Mouse (Mus musculus) small intestine, adult 2 months (tissue): Measurements from ENCODE around the gene Tmem235. TPM values are rescaled to one million over a fixed set of nuclear protein-coding genes. Genes with fewer than 3 reads are reported as not detected.

Experiments
- H3K27ac ChIP-seq: fragments of 200-500 bp; 2 replicates; pipeline ENCODE4 v1.5.1; 2012; ENCODE audit warnings: low read depth, low read length, control low read depth, inconsistent platforms; ENCODE audit not compliant: insufficient read depth
- H3K27me3 ChIP-seq: fragments of 200-500 bp; 2 replicates; pipeline ENCODE4 v1.6.1; 2012; ENCODE audit warnings: mild to moderate bottlenecking, moderate library complexity, low read length, inconsistent platforms; ENCODE audit not compliant: control insufficient read depth, insufficient read depth
- H3K36me3 ChIP-seq: fragments of 200-500 bp; 2 replicates; pipeline ENCODE4 v1.6.1; 2012; ENCODE audit warnings: mild to moderate bottlenecking, low read length, control low read depth, inconsistent platforms; ENCODE audit not compliant: control insufficient read depth, insufficient read depth
- H3K4me1 ChIP-seq: fragments of 200-500 bp; 2 replicates; pipeline ENCODE4 v1.6.1; 2012; ENCODE audit warnings: low read length, inconsistent platforms, mixed read lengths; ENCODE audit not compliant: control insufficient read depth, insufficient read depth, insufficient read length
- H3K4me3 ChIP-seq: fragments of 200-500 bp; 2 replicates; pipeline ENCODE4 v1.5.1; 2012; ENCODE audit warnings: low read depth, mild to moderate bottlenecking, control low read depth, inconsistent platforms, low read length, moderate library complexity
- CTCF ChIP-seq: fragments of 200-500 bp; IDR thresholded peaks from 2 replicates; pipeline ENCODE4 v1.5.1; 2012; ENCODE audit warnings: low read depth, mild to moderate bottlenecking, control low read depth, inconsistent platforms, low read length, moderate library complexity, mixed read lengths; ENCODE audit not compliant: insufficient replicate concordance, insufficient read length; ENCODE audit errors: extremely low read depth
- POLR2A ChIP-seq: fragments of 200-500 bp; IDR thresholded peaks from 2 replicates; pipeline ENCODE4 v1.6.1; 2012; ENCODE audit warnings: low read depth, mild to moderate bottlenecking, control low read depth, inconsistent platforms, low read length, moderate library complexity
- WGBS: fragments of 180-500 bp; shearing (Covaris S2); methylation state at CpG from one replicate; pipeline ENCODE4 v1.1.7; 2018; 5-methylcytosine and 5-hydroxymethylcytosine counted together
- polyA plus RNA-seq: library from polyadenylated mRNA; depleted of rRNA; stranded (reverse); fragments of >200 nt; gene quantifications from 2 replicates; pipeline ENCODE4 v1.2.3, GENCODE M21; 2012

Gene Tmem235
- polyA plus RNA-seq, 1 experiment = 0.11 TPM

- 71% methylated on average over 3 of the region's 3 CpGs for WGBS
- peaks cover 7% of the 10 kb centered on the region; the same call in 1 of the 2 replicates for H3K36me3 ChIP-seq
- no peak overlapping the region for H3K4me3 ChIP-seq
- no peak for TF ChIP-seq CTCF
- no peak for TF ChIP-seq POLR2A
- H3K27me3 ChIP-seq = no peaks in the 10 kb centered on the region
- H3K4me1 ChIP-seq = peaks cover 8% of the 10 kb centered on the region; the same call in 1 of the 2 replicates
- peak overlapping the region; percentile 9; the same call in 1 of the 2 replicates for H3K27ac ChIP-seq
Measured at GRCm38 (mm10) chr11:117852875-117853274, 7.7 kb upstream of the Tmem235 start.

DNA sequence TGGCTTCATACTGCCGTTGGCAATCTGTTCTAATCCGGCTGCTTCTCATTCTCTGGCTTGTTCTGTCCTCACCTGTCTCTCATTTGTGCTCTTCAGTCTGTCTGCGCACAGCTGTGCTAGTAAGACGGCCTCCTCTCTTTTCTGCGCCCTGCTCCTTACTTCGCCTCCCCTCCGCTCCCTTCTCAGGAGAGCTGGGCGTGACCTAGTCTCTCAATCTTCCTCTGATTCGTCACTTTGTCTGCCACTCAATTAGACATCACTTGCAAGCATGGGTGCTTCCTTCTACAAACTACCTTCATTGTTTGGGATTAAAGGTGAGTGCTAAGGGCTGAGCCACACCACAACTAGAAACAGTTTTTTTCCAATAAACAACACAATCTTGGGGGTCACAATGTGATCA is 6.3 kb upstream of the Tmem235 start:
- TF ChIP-seq POLR2A (no peak), CTCF (no peak)
- H3K4me3 ChIP-seq = no peak overlapping the region
- no peaks in the 10 kb centered on the region for H3K27me3 ChIP-seq
- peaks cover 3% of the 10 kb centered on the region; the same call in 1 of the 2 replicates for H3K4me1 ChIP-seq
- H3K27ac ChIP-seq = no peak overlapping the region
- WGBS = 97% methylated on average over 9 of the region's 9 CpGs
- H3K36me3 ChIP-seq = peaks cover 7% of the 10 kb centered on the region; the same call in 1 of the 2 replicates

GRCm38 (mm10) chr11:117855360-117855759 is 5.2 kb upstream of the Tmem235 start:
- Histone ChIP-seq H3K27ac (no peak overlapping the region), H3K36me3 (peaks cover 7% of the 10 kb centered on the region; the same call in 1 of the 2 replicates), H3K4me1 (peaks cover 4% of the 10 kb centered on the region; the same call in 1 of the 2 replicates), H3K4me3 (no peak overlapping the region), H3K27me3 (no peaks in the 10 kb centered on the region)
- 81% methylated on average over 5 of the region's 5 CpGs for WGBS
- no peak for TF ChIP-seq CTCF
- TF ChIP-seq POLR2A = no peak

GRCm38 (mm10) chr11:117855975-117856374 is 4.6 kb upstream of the Tmem235 start:
- Histone ChIP-seq H3K4me3 (no peak overlapping the region), H3K4me1 (peaks cover 7% of the 10 kb centered on the region), H3K36me3 (peaks cover 7% of the 10 kb centered on the region; the same call in 1 of the 2 replicates), H3K27me3 (no peaks in the 10 kb centered on the region), H3K27ac (no peak overlapping the region)
- no peak for TF ChIP-seq CTCF
- no peak for TF ChIP-seq POLR2A
- WGBS = 72% methylated on average over 1 of the region's 1 CpGs

DNA sequence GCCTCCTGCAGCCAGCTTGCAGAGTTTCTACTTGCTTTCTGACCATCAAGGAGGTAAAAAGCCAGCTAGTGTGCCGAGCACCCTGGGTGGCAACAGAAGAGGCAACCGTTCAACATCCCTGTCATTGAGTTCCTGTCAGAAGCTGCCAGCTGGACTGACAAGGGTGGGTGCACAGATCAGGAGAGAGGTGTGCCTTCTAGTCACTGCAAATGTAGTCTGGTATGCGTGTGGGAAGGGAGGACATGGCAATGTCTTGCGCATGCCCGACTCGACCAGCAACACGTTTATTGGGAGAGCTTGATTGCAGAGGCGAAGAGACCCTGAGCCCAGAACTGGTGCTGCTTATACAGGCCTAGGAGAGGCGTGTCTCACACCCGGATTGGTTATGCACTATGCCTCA is 3.1 kb upstream of the Tmem235 start:
- WGBS = 95% methylated on average over 10 of the region's 10 CpGs
- no peak overlapping the region for H3K4me3 ChIP-seq
- H3K4me1 ChIP-seq = peaks cover 12% of the 10 kb centered on the region
- H3K27ac ChIP-seq = no peak overlapping the region
- TF ChIP-seq CTCF = no peak
- no peak for TF ChIP-seq POLR2A
- H3K36me3 ChIP-seq = peaks cover 7% of the 10 kb centered on the region; the same call in 1 of the 2 replicates
- no peaks in the 10 kb centered on the region for H3K27me3 ChIP-seq

- H3K4me1 ChIP-seq = peaks cover 19% of the 10 kb centered on the region
- no peak overlapping the region for H3K27ac ChIP-seq
- WGBS = 63% methylated on average over 3 of the region's 3 CpGs
- H3K27me3 ChIP-seq = no peaks in the 10 kb centered on the region
- no peak overlapping the region for H3K4me3 ChIP-seq
- TF ChIP-seq CTCF (no peak), POLR2A (no peak)
- peaks cover 4% of the 10 kb centered on the region; the same call in 1 of the 2 replicates for H3K36me3 ChIP-seq
Measured at GRCm38 (mm10) chr11:117858392-117858791, 2.2 kb upstream of the Tmem235 start.

DNA sequence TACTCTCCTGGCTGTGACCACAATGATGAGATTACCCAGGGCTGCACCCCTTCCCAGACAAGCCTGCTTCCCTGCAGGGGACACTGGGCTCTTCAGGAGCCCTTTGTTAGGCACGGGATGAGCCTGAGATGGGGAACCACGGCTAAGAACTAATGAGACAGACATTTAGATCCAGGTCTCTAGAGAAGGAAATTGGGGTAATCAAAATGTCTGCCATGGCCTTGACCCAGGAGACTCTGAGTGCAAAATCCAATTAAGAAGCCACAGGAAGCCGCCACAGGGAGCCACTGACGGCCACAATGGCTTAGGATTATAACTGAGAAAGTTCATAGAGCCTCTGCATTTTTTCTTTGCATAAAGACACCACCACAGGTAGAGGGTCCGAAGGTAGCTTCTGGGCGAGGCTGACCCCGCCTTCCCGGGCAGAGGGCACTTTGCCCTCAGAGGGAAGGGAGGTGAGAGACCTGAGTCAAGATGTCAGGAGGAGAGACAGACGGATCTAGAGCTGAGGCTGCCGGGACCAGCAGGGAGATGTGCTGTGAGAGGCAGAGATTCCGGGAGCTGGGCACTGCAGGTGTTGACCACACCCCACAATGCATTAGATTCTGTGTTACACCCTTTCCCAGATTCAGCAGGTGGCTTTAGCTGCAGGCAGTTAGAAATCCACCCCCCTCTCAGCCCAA is 2.8 kb downstream of the Tmem235 start:
- Histone ChIP-seq H3K4me1 (peaks cover 38% of the 10 kb centered on the region), H3K27me3 (no peaks in the 10 kb centered on the region), H3K4me3 (peak overlapping the region; percentile 51), H3K27ac (peak overlapping the region; percentile 97), H3K36me3 (peaks cover 1% of the 10 kb centered on the region; the same call in 1 of the 2 replicates)
- WGBS = 26% methylated on average over 11 of the region's 11 CpGs
- TF ChIP-seq CTCF (no peak), POLR2A (peak; percentile 71; the same call in 1 of the 2 replicates)

GRCm38 (mm10) chr11:117864805-117865204 is 4.3 kb downstream of the Tmem235 start:
- Histone ChIP-seq H3K36me3 (peaks cover 1% of the 10 kb centered on the region; the same call in 1 of the 2 replicates), H3K27me3 (no peaks in the 10 kb centered on the region), H3K27ac (no peak overlapping the region), H3K4me3 (no peak overlapping the region), H3K4me1 (peaks cover 38% of the 10 kb centered on the region)
- WGBS = 57% methylated on average over 2 of the region's 2 CpGs
- TF ChIP-seq CTCF (no peak), POLR2A (no peak)
